Mouse (Mus musculus) G1E (cell line): ENCODE results near the gene Prkg2.

Experiments
- CTCF ChIP-seq: IDR thresholded peaks from 2 replicates; pipeline ENCODE4 v1.5.1; 2012; ENCODE audit warnings: low read depth, low read length, inconsistent platforms, mixed read lengths
- POLR2AphosphoS5 ChIP-seq: IDR thresholded peaks from 2 replicates; pipeline ENCODE4 v1.6.1; 2012; ENCODE audit warnings: low read depth, low read length, inconsistent platforms; ENCODE audit not compliant: insufficient replicate concordance
- TAL1 ChIP-seq: conservative IDR thresholded peaks from 2 replicates; pipeline ENCODE4 v1.6.1; 2012; ENCODE audit warnings: low read depth, low read length, inconsistent platforms, mixed read lengths

GRCm38 (mm10) chr5:98953386-98953785 is 83.8 kb downstream of the Prkg2 start:
- TF ChIP-seq POLR2AphosphoS5 (no peak), CTCF (no peak), TAL1 (no peak)
